Mouse (Mus musculus) retina, postnatal 1 day (tissue): ENCODE measurements at regions not wholly inside any gene's neighbourhood (a gene's known extent, or its start where the extent isn't known, plus 50 kb on each side); places are given as distances from the start of the nearest gene placed in this dataset.

Source experiments
- DNase-seq: peaks from one replicate; pipeline ENCODE4 v3.0.0-alpha.2; 2012

- DNase-seq, result peak; percentile 96
These were observed 225.1 kb downstream of the Ndfip2 start for GRCm38 (mm10) chr14:105483352-105484083.

GRCm38 (mm10) chr14:105482644-105483351 lies 224.4 kb downstream of the Ndfip2 start:
- no peak for DNase-seq

GRCm38 (mm10) chr14:105480048-105480447 lies 221.7 kb downstream of the Ndfip2 start:
- no peak for DNase-seq

- peak; percentile 37 for DNase-seq
These were observed 216.7 kb downstream of the Ndfip2 start for GRCm38 (mm10) chr14:105474991-105475553.

GRCm38 (mm10) chr14:105448919-105449458 lies 190.6 kb downstream of the Ndfip2 start:
- DNase-seq, result no peak

GRCm38 (mm10) chr14:105447088-105447487 lies 188.7 kb downstream of the Ndfip2 start:
- no peak for DNase-seq

GRCm38 (mm10) chr14:105435343-105435742 lies 177.0 kb downstream of the Ndfip2 start:
- DNase-seq, result no peak

- DNase-seq, result no peak
These were observed 175.1 kb downstream of the Ndfip2 start for GRCm38 (mm10) chr14:105433456-105433855.

GRCm38 (mm10) chr14:105432670-105433069 lies 174.3 kb downstream of the Ndfip2 start:
- peak; percentile 51 for DNase-seq

GRCm38 (mm10) chr14:105431584-105431983 lies 173.2 kb downstream of the Ndfip2 start:
- DNase-seq, result no peak

GRCm38 (mm10) chr14:105429664-105430257 lies 171.4 kb downstream of the Ndfip2 start:
- DNase-seq, result no peak

- DNase-seq, result peak; percentile 59
These were observed 169.1 kb downstream of the Ndfip2 start for GRCm38 (mm10) chr14:105427474-105427901.

- DNase-seq, result peak; percentile 4
These were observed 168.4 kb downstream of the Ndfip2 start for GRCm38 (mm10) chr14:105426597-105427334.

GRCm38 (mm10) chr14:105417967-105418366 lies 159.6 kb downstream of the Ndfip2 start:
- peak; percentile 35 for DNase-seq

- DNase-seq, result peak; percentile 25
These were observed 159.1 kb downstream of the Ndfip2 start for GRCm38 (mm10) chr14:105417458-105417960.

GRCm38 (mm10) chr14:105416964-105417363 lies 158.6 kb downstream of the Ndfip2 start:
- no peak for DNase-seq

GRCm38 (mm10) chr14:105404662-105405061 lies 146.3 kb downstream of the Ndfip2 start:
- no peak for DNase-seq

GRCm38 (mm10) chr14:105404241-105404640 lies 145.9 kb downstream of the Ndfip2 start:
- no peak for DNase-seq

- no peak for DNase-seq
These were observed 144.9 kb downstream of the Ndfip2 start for GRCm38 (mm10) chr14:105403256-105403655.

- no peak for DNase-seq
These were observed 144.2 kb downstream of the Ndfip2 start for GRCm38 (mm10) chr14:105402556-105402955.

- peak; percentile 90 for DNase-seq
These were observed 139.1 kb downstream of the Ndfip2 start for GRCm38 (mm10) chr14:105397467-105397866.
